Mouse (Mus musculus) MEL (cell line): ENCODE data around the gene Olfr263.

Experiments used
- CTCF ChIP-seq, 3 experiments: IDR thresholded peaks in 2 of 3; conservative IDR thresholded peaks in 1 of 3; 2 replicates each; pipeline ENCODE4 v1.5.1; 2011 to 2012; ENCODE audit warnings: low read length in 3 of 3, low read depth in 2 of 3, mild to moderate bottlenecking in 2 of 3, improper control_type of control experiment in 1 of 3, inconsistent platforms in 1 of 3, mixed read lengths in 1 of 3, moderate library complexity in 1 of 3; ENCODE audit not compliant: control insufficient read depth in 1 of 3, insufficient read depth in 1 of 3, poor library complexity in 1 of 3, severe bottlenecking in 1 of 3
- EP300 ChIP-seq, 2 experiments: IDR thresholded peaks; 2 replicates each; pipeline ENCODE4 v1.6.1; 2011; ENCODE audit warnings: improper control_type of control experiment in 2 of 2, low read length in 2 of 2, low read depth in 1 of 2, mild to moderate bottlenecking in 1 of 2
- HCFC1 ChIP-seq: IDR thresholded peaks from 2 replicates; pipeline ENCODE4 v1.6.1; 2012; ENCODE audit warnings: low read depth, mild to moderate bottlenecking, inconsistent platforms, low read length, improper control_type of control experiment, moderate library complexity
- POLR2A ChIP-seq, 2 experiments: IDR thresholded peaks; 2 replicates each; pipeline ENCODE4 v1.6.1; 2011 to 2012; ENCODE audit warnings: low read length in 2 of 2, mild to moderate bottlenecking in 2 of 2, control low read depth in 1 of 2, improper control_type of control experiment in 1 of 2, low read depth in 1 of 2, moderate library complexity in 1 of 2; ENCODE audit not compliant: control insufficient read depth in 1 of 2, insufficient read depth in 1 of 2, poor library complexity in 1 of 2
- SIN3A ChIP-seq: IDR thresholded peaks from 2 replicates; pipeline ENCODE4 v1.6.1; 2012; ENCODE audit warnings: low read length, improper control_type of control experiment, inconsistent platforms
- TCF12 ChIP-seq: IDR thresholded peaks from 2 replicates; pipeline ENCODE4 v1.6.1; 2014; ENCODE audit warnings: low read depth, mild to moderate bottlenecking, inconsistent platforms, low read length, improper control_type of control experiment, moderate library complexity
- ZC3H11A ChIP-seq: IDR thresholded peaks from 2 replicates; pipeline ENCODE4 v1.6.1; 2012; ENCODE audit warnings: low read depth, mild to moderate bottlenecking, inconsistent platforms, low read length, improper control_type of control experiment

DNA sequence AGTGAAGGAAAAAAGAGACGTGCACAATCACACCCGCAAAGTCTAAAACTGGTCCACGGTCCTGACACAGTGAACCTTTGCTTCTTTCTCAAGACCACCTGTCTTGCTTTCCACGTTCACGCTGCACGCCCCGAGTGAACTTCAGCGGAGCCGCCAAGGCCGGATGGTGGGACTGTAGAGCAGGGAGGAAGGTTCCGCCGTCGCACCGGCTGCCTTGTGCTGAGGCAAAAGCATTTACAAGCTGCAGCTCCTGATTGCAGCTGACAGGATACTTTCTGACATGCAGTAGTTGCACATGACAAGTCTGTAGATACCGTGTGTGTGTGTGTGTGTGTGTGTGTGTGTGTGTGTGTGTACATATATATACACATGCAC lies 41.7 kb downstream of the Olfr263 start:
- TF ChIP-seq EP300 (IDR thresholded peaks at IDR 0.05; ENCODE audit: low read depth in 1 of 2, low read length in 2 of 2) (no peak), CTCF (IDR thresholded peaks at IDR 0.05 in 2 of 3, conservative IDR thresholded peaks at IDR 0.05 in 1 of 3; ENCODE audit: control insufficient read depth in 1 of 3, insufficient read depth in 1 of 3, low read depth in 2 of 3, low read length in 3 of 3, poor library complexity in 1 of 3, severe bottlenecking in 1 of 3) (no peak), SIN3A (no peak), POLR2A (IDR thresholded peaks at IDR 0.05; ENCODE audit: control insufficient read depth in 1 of 2, insufficient read depth in 1 of 2, low read depth in 1 of 2, low read length in 2 of 2, poor library complexity in 1 of 2) (no peak), TCF12 (no peak), HCFC1 (no peak), ZC3H11A (no peak)
